Mouse (Mus musculus) liver, embryonic 14.5 days (tissue): ENCODE measurements around the gene Inppl1. TPM values are rescaled to one million over a fixed set of nuclear protein-coding genes. Genes with fewer than 3 reads are reported as not detected.

ENCODE experiments used
- ATAC-seq: fragments of 200-750 bp; cut with Nextera tagmentation; 2 replicates; pipeline ENCODE4 v1.8.0; 2017; ENCODE audit warnings: moderate number of reproducible peaks, mild to moderate bottlenecking, moderate library complexity; ENCODE audit not compliant: insufficient read depth
- DNase-seq, 3 experiments: peaks; one replicate each; pipeline ENCODE4 v3.0.0-alpha.2; 2012 to 2013; ENCODE audit warnings: low read depth in 3 of 3, low spot score in 3 of 3
- H3K27ac ChIP-seq: fragments of 300-500 bp; sonication (generic); 2 replicates; pipeline ENCODE4 v1.5.1; 2014; ENCODE audit warnings: moderate library complexity, mild to moderate bottlenecking, control low read depth, inconsistent platforms
- H3K27me3 ChIP-seq: fragments of 300-500 bp; sonication (generic); 2 replicates; pipeline ENCODE4 v1.6.1; 2014; ENCODE audit warnings: mild to moderate bottlenecking, low read length, moderate library complexity; ENCODE audit not compliant: control insufficient read depth, insufficient read depth
- H3K36me3 ChIP-seq: fragments of 300-500 bp; sonication (generic); replicated peaks from 2 replicates; pipeline ENCODE4 v1.6.1; 2014; ENCODE audit warnings: low read depth; ENCODE audit not compliant: control insufficient read depth, insufficient read depth
- H3K4me1 ChIP-seq, 2 experiments: fragments of 200-500 bp in 1 of 2; fragments of 300-500 bp in 1 of 2; sonication (generic) in 1 of 2; replicated peaks; 2 replicates each; pipeline ENCODE4 v1.6.1; 2012 to 2014; ENCODE audit warnings: antibody characterized with exemption in 1 of 2, inconsistent platforms in 1 of 2, low read length in 1 of 2; ENCODE audit not compliant: control insufficient read depth in 2 of 2, insufficient read depth in 2 of 2
- H3K4me2 ChIP-seq: fragments of 300-500 bp; sonication (generic); 2 replicates; pipeline ENCODE4 v1.6.1; 2014; ENCODE audit warnings: low read depth, mild to moderate bottlenecking, control low read depth, moderate library complexity
- H3K4me3 ChIP-seq, 2 experiments: fragments of 200-500 bp in 1 of 2; fragments of 300-500 bp in 1 of 2; sonication (generic) in 1 of 2; 2 replicates each; pipeline ENCODE4 v1.5.1; 2012 to 2014; ENCODE audit warnings: low read depth in 2 of 2, low read length in 2 of 2, mild to moderate bottlenecking in 2 of 2, control low read depth in 1 of 2, inconsistent platforms in 1 of 2, moderate library complexity in 1 of 2; ENCODE audit not compliant: insufficient read depth in 1 of 2
- H3K9ac ChIP-seq: fragments of 300-500 bp; sonication (generic); replicated peaks from 2 replicates; pipeline ENCODE4 v1.6.1; 2014; ENCODE audit warnings: mild to moderate bottlenecking, control low read depth, moderate library complexity
- H3K9me3 ChIP-seq: fragments of 300-500 bp; sonication (generic); 2 replicates; pipeline ENCODE4 v1.6.1; 2016; ENCODE audit warnings: low read length, mixed read lengths; ENCODE audit not compliant: control insufficient read depth
- CTCF ChIP-seq: IDR thresholded peaks from 2 replicates; pipeline ENCODE4 v1.5.1; 2016; ENCODE audit warnings: antibody characterized with exemption, low read depth, control low read depth
- EP300 ChIP-seq: IDR thresholded peaks from 2 replicates; pipeline ENCODE4 v1.6.1; 2016; ENCODE audit warnings: antibody characterized with exemption, low read depth
- WGBS: fragments of 180-500 bp; shearing (Covaris S2); extraction: QIAGEN DNeasy Blood & Tissue Kit; methylation state at CpG from one replicate; pipeline ENCODE4 v1.1.7; 2014; ENCODE audit not compliant: insufficient replicate concordance; 5-methylcytosine and 5-hydroxymethylcytosine counted together
- polyA plus RNA-seq, 2 experiments: library from polyadenylated mRNA; depleted of rRNA in 1 of 2; stranded (reverse) in 1 of 2; unstranded in 1 of 2; fragments of >200 nt; fragmentation: Nextera tagmentation in 1 of 2; extraction: Ambion mirVana in 1 of 2; gene quantifications; 2 replicates each; pipeline versions ENCODE4 v1.2.1 to v1.2.3; 2012 to 2014

The Inppl1 gene
- polyA plus RNA-seq, 2 experiments: 0.69 to 4.4 TPM

DNA sequence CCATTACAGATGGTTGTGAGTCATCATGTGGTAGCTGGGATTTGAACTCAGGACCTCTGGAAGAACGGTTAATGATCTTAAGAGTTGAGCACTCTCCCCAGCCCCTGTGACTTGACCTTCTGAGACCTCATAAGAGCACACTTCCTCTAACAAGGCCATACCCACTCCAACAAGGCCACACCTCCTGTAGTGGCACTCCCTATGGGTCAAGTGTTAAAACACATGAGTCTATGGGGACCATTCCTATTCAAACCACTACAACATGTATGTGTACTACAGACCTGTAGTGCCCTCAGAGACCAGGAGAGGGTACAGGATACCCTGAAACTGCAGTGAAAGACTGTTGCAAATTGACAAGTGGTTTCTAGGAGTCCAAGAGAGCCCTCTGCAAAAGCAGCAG lies 9.9 kb upstream of the Inppl1 start:
- no peak for DNase-seq
- no peak overlapping the region for H3K4me2 ChIP-seq
- H3K36me3 ChIP-seq: no peaks in the 10 kb centered on the region
- WGBS: 60% methylated on average over 1 of the region's 1 CpGs
- ATAC-seq: no peak
- no peaks in the 10 kb centered on the region for H3K4me1 ChIP-seq
- no peaks in the 10 kb centered on the region for H3K27me3 ChIP-seq
- H3K9ac ChIP-seq: no peak overlapping the region
- no peak overlapping the region for H3K27ac ChIP-seq
- H3K9me3 ChIP-seq: no peaks in the 10 kb centered on the region
- no peak for TF ChIP-seq EP300
- no peak for TF ChIP-seq CTCF
- no peak overlapping the region for H3K4me3 ChIP-seq

DNA sequence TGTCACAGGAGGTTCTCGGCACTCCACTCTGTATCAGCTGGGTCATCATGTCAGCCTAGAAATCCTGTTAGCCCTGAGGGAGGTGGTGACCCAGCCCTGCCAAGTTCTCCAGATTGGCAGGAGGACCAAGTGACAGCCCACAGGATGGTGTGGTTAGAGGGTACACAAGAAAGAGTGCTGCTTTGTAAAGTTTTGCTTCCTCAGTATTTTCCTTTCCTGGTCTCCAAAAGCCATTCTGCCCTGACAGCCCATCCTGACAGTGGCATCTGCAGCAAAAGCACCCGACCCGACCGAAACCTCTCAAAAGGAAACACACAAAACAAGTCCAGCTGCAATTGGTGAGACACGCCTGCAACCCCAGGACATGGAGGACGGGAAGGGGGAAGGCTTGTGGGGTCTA lies 6.2 kb upstream of the Inppl1 start:
- Histone ChIP-seq H3K4me3 (no peak overlapping the region), H3K9me3 (no peaks in the 10 kb centered on the region), H3K27ac (no peak overlapping the region), H3K4me2 (no peak overlapping the region), H3K9ac (no peak overlapping the region), H3K36me3 (no peaks in the 10 kb centered on the region), H3K27me3 (no peaks in the 10 kb centered on the region; the same call in 1 of the 2 replicates), H3K4me1 (no peaks in the 10 kb centered on the region)
- WGBS: 53% methylated on average over 6 of the region's 6 CpGs
- TF ChIP-seq CTCF (no peak), EP300 (no peak)
- no peak for DNase-seq
- ATAC-seq: no peak

DNA sequence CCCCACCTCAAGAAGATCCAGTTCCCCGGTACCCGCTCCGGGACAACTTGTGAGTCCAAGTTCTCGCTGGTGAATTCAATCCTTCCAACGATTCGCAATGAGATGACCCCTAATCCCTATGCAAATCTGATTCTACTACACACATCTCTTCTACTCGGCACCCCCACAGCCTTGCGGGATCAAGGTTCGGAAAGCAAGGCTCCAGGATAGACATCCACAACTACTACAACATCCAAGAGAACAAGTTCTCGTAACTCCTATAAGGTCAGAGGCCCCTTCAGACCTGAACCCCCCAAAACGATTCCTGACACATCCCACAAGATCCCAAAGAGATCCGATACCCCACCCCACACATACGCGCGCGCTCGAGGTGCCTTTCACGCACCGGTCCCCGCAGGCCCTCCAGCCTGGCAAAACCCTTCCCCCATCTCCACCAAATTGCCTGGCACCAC lies 849 bp downstream of the Inppl1 start:
- no peaks in the 10 kb centered on the region for H3K36me3 ChIP-seq
- ATAC-seq (no peak), DNase-seq (no peak)
- no peak overlapping the region for H3K27ac ChIP-seq
- no peaks in the 10 kb centered on the region for H3K9me3 ChIP-seq
- H3K4me3 ChIP-seq: peak overlapping the region; percentile 57 to 60
- 2% methylated on average over 20 of the region's 20 CpGs for WGBS
- peak overlapping the region; percentile 70 for H3K4me2 ChIP-seq
- peaks cover 36% of the 10 kb centered on the region for H3K27me3 ChIP-seq
- TF ChIP-seq CTCF (no peak), EP300 (no peak)
- no peaks in the 10 kb centered on the region for H3K4me1 ChIP-seq
- H3K9ac ChIP-seq: no peak overlapping the region

GRCm38 (mm10) chr7:101836271-101837153 lies 1.5 kb downstream of the Inppl1 start:
- H3K27me3 ChIP-seq: peaks cover 36% of the 10 kb centered on the region
- TF ChIP-seq CTCF (no peak), EP300 (no peak)
- DNase-seq (no peak), ATAC-seq (peak; percentile 24; the same call in 1 of the 2 replicates)
- peak overlapping the region; percentile 70 for H3K4me2 ChIP-seq
- no peak overlapping the region for H3K27ac ChIP-seq
- no peaks in the 10 kb centered on the region for H3K4me1 ChIP-seq
- no peaks in the 10 kb centered on the region for H3K9me3 ChIP-seq
- H3K36me3 ChIP-seq: no peaks in the 10 kb centered on the region
- peak overlapping the region; percentile 46 for H3K9ac ChIP-seq
- peak overlapping the region; percentile 57 to 60 for H3K4me3 ChIP-seq
- under 1% methylated on average over 59 of the region's 63 CpGs for WGBS

- Histone ChIP-seq H3K27me3 (peaks cover 36% of the 10 kb centered on the region), H3K36me3 (no peaks in the 10 kb centered on the region), H3K4me2 (peak overlapping the region; percentile 70), H3K27ac (no peak overlapping the region), H3K9ac (no peak overlapping the region), H3K4me3 (peak overlapping the region in 1 of 2 experiments; percentile 57; a peak in 1 of 4 replicates), H3K9me3 (no peaks in the 10 kb centered on the region), H3K4me1 (no peaks in the 10 kb centered on the region)
- DNase-seq: no peak
- WGBS: 45% methylated on average over 5 of the region's 5 CpGs
- ATAC-seq: no peak
- TF ChIP-seq CTCF (no peak), EP300 (no peak)
Observed at GRCm38 (mm10) chr7:101835457-101836109, 2.4 kb downstream of the Inppl1 start.
